Mouse (Mus musculus) adrenal gland, postnatal 4 days (tissue): Measurements from ENCODE around the gene Sbno2. TPM values are rescaled to one million over a fixed set of nuclear protein-coding genes. Genes with fewer than 3 reads are reported as not detected.
"Not testable (repeated sequence)": the region's sequence is repeated elsewhere in the genome, so short reads cannot be mapped to it uniquely, and the experiment has no call there.

Experiments used
- DNase-seq, 2 experiments: peaks; one replicate each; pipeline ENCODE4 v3.0.0; 2021 to 2022; ENCODE audit warnings: low spot score in 2 of 2, mixed read lengths in 2 of 2
- total RNA-seq, 2 experiments: library from RNA; stranded (reverse); gene quantifications; 2 replicates each; pipeline ENCODE4 v1.2.3; 2021

Sbno2 gene
- total RNA-seq, 2 experiments from 2014 or later = 51.7 to 53.2 TPM

GRCm38 (mm10) chr10:80063104-80063503 lies 42.3 kb downstream of the Sbno2 start:
- DNase-seq = no peak

GRCm38 (mm10) chr10:80057683-80058326 lies 47.6 kb downstream of the Sbno2 start:
- DNase-seq = no peak

- DNase-seq = no peak
These were observed 48.2 kb downstream of the Sbno2 start for GRCm38 (mm10) chr10:80056976-80057682.

- no peak for DNase-seq
These were observed 48.9 kb downstream of the Sbno2 start for GRCm38 (mm10) chr10:80056506-80056905.

GRCm38 (mm10) chr10:80055891-80056290 lies 49.5 kb downstream of the Sbno2 start:
- no peak for DNase-seq

GRCm38 (mm10) chr10:80055364-80055763 lies 50.0 kb downstream of the Sbno2 start:
- no peak for DNase-seq

GRCm38 (mm10) chr10:80054911-80055310 lies 50.5 kb downstream of the Sbno2 start:
- not testable (repeated sequence) for DNase-seq

GRCm38 (mm10) chr10:80053831-80054815 lies 51.2 kb downstream of the Sbno2 start:
- peak; percentile 48 to 62 for DNase-seq

GRCm38 (mm10) chr10:80053259-80053780 lies 52.1 kb downstream of the Sbno2 start:
- DNase-seq = peak; percentile 96 to 99

GRCm38 (mm10) chr10:80052374-80052764 lies 53.0 kb downstream of the Sbno2 start:
- DNase-seq = no peak

- DNase-seq = no peak
These were observed 53.6 kb downstream of the Sbno2 start for GRCm38 (mm10) chr10:80051618-80052373.

GRCm38 (mm10) chr10:80050885-80051617 lies 54.3 kb downstream of the Sbno2 start:
- DNase-seq = no peak

GRCm38 (mm10) chr10:80050244-80050643 lies 55.1 kb downstream of the Sbno2 start:
- no peak for DNase-seq

GRCm38 (mm10) chr10:80048834-80049233 lies 56.5 kb downstream of the Sbno2 start:
- DNase-seq = no peak

- no peak for DNase-seq
These were observed 57.0 kb downstream of the Sbno2 start for GRCm38 (mm10) chr10:80048396-80048795.

GRCm38 (mm10) chr10:80047041-80047565 lies 58.3 kb downstream of the Sbno2 start, which contains the start of gene Gpx4:
Gene Gpx4 (plus strand): TSS chr10:80047166.
- no peak for DNase-seq

GRCm38 (mm10) chr10:80045766-80046165 lies 59.6 kb downstream of the Sbno2 start:
- DNase-seq = no peak

GRCm38 (mm10) chr10:80045364-80045763 lies 60.0 kb downstream of the Sbno2 start:
- not testable (repeated sequence) for DNase-seq

- DNase-seq = no peak
These were observed 61.3 kb downstream of the Sbno2 start for GRCm38 (mm10) chr10:80044087-80044486.
